Mouse (Mus musculus): ENCODE measurements around the gene Col11a2.

The Col11a2 gene

DNA sequence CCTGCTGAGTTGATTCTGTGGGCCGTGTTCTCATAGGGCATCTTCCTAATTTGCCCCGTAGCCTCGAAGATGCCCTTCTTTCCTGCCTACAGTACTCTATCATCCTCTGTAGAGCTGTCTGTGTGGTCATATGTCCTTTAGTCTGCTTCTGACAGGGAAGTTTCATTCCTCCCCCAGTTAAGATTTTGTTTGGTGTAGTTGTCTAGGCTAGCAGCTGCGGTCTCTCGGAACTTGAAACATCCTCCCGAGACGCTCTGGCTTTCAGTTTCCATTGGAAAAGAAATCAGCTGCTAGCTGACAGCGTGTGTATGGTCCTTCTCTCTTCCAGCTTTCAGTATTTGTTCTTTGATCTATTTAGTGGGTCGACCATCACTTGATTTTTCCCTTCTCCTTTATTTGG, 65.6 kb downstream of the Col11a2 start:
- no peak for DNase-seq (ENCODE audit: low read depth, low spot score)

- no peak for DNase-seq (ENCODE audit: low read depth, low spot score)
Measured at GRCm38 (mm10) chr17:34106555-34106954, 67.3 kb downstream of the Col11a2 start.

GRCm38 (mm10) chr17:34107109-34107867, 68.1 kb downstream of the Col11a2 start:
- DNase-seq (ENCODE audit: low read depth, low spot score) = no peak

DNA sequence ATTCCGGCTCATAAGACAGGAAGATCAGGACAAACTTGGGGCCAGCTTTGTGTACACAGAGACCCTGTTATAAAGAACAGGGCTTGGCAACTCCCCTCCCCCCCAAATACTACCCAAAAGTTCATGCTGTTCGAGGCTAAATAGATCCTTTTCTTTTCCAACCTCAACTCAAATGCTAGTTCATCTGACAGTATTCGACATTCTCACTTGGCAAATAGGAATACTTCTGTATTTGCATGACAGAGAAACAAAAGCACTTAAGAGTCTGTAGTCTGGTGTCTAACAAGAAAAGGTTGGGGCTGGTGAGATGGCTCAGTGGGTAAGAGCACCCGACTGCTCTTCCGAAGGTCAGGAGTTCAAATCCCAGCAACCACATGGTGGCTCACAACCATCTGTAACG, 69.2 kb downstream of the Col11a2 start:
- no peak for DNase-seq (ENCODE audit: low read depth, low spot score)

DNA sequence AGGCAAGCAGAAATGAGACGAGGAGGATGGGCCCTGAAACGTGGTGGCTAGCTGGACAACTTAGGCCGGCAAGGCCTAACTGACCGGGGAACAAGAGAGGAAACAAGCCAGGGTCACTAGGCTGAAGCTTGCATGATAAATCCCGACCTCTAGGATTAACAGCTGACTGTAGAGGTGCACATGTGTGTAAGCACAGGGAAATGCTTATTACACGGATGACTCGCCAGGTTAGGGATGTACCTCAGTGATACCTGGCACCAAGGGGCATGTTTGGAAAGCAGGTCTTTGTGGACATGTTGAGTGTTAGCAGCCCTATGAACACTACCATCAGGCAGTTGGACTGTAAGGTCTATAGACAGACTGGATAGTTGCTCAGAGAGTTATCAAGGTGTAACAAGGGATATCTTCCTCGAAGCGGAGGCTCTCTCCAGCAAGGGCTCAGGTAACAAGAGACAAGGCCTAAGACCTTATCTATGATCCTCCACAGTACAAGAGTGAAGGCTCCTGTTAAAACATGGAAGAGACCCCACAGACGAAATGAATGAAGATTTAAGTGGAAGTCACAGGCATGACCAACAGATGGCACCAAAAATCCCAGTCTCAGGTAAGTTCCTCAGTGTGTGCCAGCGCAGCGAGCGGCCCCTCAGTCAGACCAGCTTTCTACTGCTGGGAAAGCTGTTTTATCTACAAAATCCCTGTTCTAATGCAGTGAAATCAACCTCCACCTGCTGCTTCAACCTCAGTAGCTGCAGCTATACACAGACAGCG, 70.0 kb downstream of the Col11a2 start:
- no peak for DNase-seq (ENCODE audit: low read depth, low spot score)

GRCm38 (mm10) chr17:34109806-34110195, 70.6 kb downstream of the Col11a2 start:
- DNase-seq (ENCODE audit: low read depth, low spot score) = no peak

DNA sequence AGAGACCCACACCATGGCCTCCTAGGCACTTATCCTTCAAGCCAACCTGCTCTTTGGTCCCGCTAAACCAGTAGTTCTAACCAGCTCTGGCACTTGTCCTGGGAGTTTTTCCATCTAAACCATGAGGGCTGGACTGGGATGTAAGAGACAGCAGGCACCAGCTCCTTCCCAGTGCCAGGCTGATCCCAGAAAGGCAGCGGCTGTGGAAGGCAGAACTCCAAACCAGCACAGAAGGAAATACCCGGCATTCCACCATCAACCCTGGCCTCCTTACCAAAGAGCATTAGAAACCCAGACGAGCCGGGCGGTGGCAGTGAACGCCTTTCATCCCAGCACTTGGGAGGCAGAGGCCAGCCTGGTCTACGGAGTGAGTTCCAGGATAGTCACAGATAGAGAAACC, 71.1 kb downstream of the Col11a2 start:
- no peak for DNase-seq (ENCODE audit: low read depth, low spot score)

DNA sequence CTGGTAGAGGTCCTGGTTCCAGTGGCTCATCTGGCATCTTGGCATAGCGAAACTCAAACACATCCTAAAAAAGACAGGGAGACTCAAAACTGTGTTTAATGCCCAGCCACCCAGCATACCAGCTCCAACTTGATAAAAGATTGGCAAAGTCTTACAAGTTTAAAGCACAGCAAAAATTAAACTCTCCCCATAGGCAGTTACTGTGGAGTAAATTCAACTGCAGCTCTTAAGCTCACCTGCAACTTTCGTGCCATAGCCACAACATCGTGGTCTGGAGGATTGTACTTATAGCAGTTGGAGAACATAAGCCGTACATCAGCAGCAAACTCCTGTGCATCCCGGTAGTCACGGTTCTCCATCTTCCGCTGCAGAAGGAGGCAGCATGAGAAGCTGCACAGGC, 74.9 kb downstream of the Col11a2 start:
- DNase-seq (ENCODE audit: low read depth, low spot score) = no peak

All from WW6 (cell line).